Mouse (Mus musculus) layer of hippocampus, adult 9-11 months (tissue): ENCODE measurements around the gene Sh3bp4.

Source experiments
- DNase-seq: peaks from one replicate; pipeline ENCODE4 v3.0.0; 2022

Sh3bp4 gene

GRCm38 (mm10) chr1:89095642-89096424, 25.6 kb downstream of the Sh3bp4 start:
- DNase-seq = no peak

GRCm38 (mm10) chr1:89102231-89103003, 32.2 kb downstream of the Sh3bp4 start:
- DNase-seq = no peak

GRCm38 (mm10) chr1:89103004-89103263, 32.7 kb downstream of the Sh3bp4 start:
- no peak for DNase-seq

- no peak for DNase-seq
Measured at GRCm38 (mm10) chr1:89103505-89103904, 33.3 kb downstream of the Sh3bp4 start.

GRCm38 (mm10) chr1:89104066-89104765, 34.0 kb downstream of the Sh3bp4 start:
- no peak for DNase-seq

GRCm38 (mm10) chr1:89105891-89106830, 35.9 kb downstream of the Sh3bp4 start:
- no peak for DNase-seq

GRCm38 (mm10) chr1:89107466-89107865, 37.3 kb downstream of the Sh3bp4 start:
- no peak for DNase-seq

GRCm38 (mm10) chr1:89108340-89108896, 38.2 kb downstream of the Sh3bp4 start:
- no peak for DNase-seq

GRCm38 (mm10) chr1:89109767-89110166, 39.6 kb downstream of the Sh3bp4 start:
- no peak for DNase-seq

GRCm38 (mm10) chr1:89110767-89111534, 40.7 kb downstream of the Sh3bp4 start:
- no peak for DNase-seq

- no peak for DNase-seq
Measured at GRCm38 (mm10) chr1:89112544-89112943, 42.3 kb downstream of the Sh3bp4 start.

- DNase-seq = no peak
Measured at GRCm38 (mm10) chr1:89113731-89114130, 43.5 kb downstream of the Sh3bp4 start.

- DNase-seq = no peak
Measured at GRCm38 (mm10) chr1:89117062-89117461, 46.8 kb downstream of the Sh3bp4 start.

- no peak for DNase-seq
Measured at GRCm38 (mm10) chr1:89118076-89118475, 47.9 kb downstream of the Sh3bp4 start.

- DNase-seq = no peak
Measured at GRCm38 (mm10) chr1:89118836-89119235, 48.6 kb downstream of the Sh3bp4 start.

- no peak for DNase-seq
Measured at GRCm38 (mm10) chr1:89120290-89120689, 50.1 kb downstream of the Sh3bp4 start.

- no peak for DNase-seq
Measured at GRCm38 (mm10) chr1:89121466-89121865, 51.3 kb downstream of the Sh3bp4 start.

- DNase-seq = no peak
Measured at GRCm38 (mm10) chr1:89122376-89122775, 52.2 kb downstream of the Sh3bp4 start.

- DNase-seq = no peak
Measured at GRCm38 (mm10) chr1:89124076-89124475, 53.9 kb downstream of the Sh3bp4 start.

- no peak for DNase-seq
Measured at GRCm38 (mm10) chr1:89127163-89127562, 56.9 kb downstream of the Sh3bp4 start.

GRCm38 (mm10) chr1:89130429-89130828, 60.2 kb downstream of the Sh3bp4 start:
- peak; percentile 69 for DNase-seq
